Mouse (Mus musculus) cerebellum, postnatal 25 days (tissue): ENCODE measurements around the gene Lclat1.
"Not testable (repeated sequence)": the region's sequence is repeated elsewhere in the genome, so short reads cannot be mapped to it uniquely, and the experiment has no call there.

Source experiments
- DNase-seq, 2 experiments: peaks; one replicate each; pipeline ENCODE4 v3.0.0; 2021; ENCODE audit warnings: mixed read lengths in 2 of 2

Lclat1 gene

DNA sequence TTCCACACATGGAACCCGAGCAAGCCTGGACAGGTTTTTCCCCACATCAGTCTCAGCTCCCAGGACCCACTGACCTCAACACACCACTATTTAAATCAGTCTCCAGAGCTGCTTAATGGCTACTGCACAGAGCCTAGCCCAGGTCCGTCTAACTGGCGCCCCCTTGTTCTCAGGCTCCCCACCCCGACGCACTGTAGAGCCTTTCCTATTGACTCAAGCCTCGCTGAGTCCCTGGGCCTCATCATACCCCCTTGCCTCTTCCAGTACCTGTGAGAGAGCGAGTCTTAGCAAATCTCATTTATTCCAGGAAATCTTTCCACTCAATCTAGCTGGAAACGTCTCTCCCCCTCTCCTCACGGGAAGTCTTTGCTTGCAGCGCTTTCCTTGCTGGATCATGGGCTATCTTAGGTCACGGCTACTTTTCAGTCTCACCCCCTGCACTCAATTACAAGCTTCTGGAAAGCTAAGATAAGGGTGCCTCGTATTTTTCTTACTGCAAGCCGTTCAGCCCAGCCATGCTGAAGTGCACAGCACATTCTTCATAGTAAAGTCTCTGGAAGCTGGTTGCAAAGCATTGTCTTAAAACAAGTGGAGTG is 137.4 kb downstream of the Lclat1 start:
- DNase-seq = no peak

GRCm38 (mm10) chr17:73246036-73246435 is 138.3 kb downstream of the Lclat1 start:
- DNase-seq = no peak

DNA sequence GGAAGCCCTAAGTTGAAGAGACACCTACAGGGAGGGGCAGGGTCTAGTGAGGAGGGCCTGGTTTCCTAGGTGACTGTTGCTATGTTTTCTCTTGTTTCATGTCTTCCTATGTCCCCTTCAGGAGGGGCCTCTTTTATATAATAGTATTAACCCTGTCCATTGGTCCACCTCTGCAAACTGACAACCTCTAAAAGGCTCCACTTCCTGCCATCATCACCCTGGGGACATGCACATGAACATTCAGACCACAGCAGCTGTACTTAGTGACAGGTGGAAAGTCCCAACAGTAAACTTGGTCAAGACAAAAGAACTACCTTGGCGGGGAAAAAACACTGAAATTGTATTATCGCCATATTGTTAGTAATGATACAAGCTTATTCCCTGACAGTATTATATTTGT is 139.1 kb downstream of the Lclat1 start:
- DNase-seq = no peak

DNA sequence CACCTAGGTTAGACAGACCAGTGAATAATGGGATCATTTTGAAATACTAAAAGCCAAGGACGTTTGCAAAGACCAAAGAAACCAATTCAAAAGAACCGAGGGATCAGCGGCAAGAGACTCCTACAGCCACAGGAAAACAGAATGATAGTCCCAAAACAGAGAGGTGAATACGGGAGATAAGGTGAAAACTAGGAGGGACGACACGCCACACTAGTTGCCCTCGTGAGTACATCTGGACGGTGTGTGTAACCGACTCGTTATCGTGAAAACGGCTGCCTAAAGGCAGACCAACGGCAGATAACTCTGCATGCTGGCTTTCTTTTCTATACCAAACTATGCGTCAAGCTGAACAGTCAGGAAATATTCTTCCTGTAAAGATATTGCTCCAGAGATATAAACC is 140.0 kb downstream of the Lclat1 start:
- DNase-seq = no peak

GRCm38 (mm10) chr17:73250488-73251141 is 142.8 kb downstream of the Lclat1 start:
- no peak for DNase-seq

- DNase-seq = no peak
Observed at GRCm38 (mm10) chr17:73251142-73251502, 143.3 kb downstream of the Lclat1 start.

DNA sequence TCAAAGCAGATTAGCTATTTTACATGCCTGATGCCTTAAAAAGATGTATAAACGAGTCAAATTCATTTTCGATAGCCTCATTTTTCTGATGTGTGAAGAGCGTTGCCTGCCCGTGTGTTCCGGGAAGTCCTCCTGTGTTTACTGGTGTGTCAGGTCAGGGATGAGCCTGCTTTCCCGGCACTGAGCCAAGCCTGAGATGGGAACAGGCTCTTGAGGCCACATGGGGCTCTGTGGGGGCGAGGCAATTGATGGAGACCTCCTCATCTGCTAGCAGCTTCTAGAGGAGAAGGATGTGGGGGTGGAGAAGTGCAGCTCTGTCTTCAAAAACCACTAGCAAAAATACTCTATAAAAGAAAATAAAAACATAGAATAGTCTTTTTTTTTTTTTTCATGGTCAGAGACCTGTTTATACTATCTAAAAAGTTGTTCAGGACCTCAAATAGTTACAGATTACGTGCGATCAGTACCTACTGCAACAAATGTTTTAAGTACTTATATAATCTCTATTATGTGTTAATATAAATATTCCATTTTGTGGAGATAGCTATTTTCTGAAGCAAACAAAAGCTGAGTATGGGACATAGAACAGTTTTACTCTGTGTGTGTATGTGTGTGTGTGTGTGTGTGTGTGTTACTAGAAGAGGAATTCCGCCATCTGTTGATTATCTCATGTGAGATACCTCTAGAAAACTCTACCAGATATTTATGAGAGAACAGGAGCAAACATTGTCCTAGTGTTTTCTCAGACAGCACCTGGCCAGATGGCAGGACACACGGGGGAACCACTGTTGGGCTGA is 144.2 kb downstream of the Lclat1 start:
- DNase-seq = peak; percentile 35 to 65

- DNase-seq = no peak
Observed at GRCm38 (mm10) chr17:73253291-73253969, 145.6 kb downstream of the Lclat1 start.

DNA sequence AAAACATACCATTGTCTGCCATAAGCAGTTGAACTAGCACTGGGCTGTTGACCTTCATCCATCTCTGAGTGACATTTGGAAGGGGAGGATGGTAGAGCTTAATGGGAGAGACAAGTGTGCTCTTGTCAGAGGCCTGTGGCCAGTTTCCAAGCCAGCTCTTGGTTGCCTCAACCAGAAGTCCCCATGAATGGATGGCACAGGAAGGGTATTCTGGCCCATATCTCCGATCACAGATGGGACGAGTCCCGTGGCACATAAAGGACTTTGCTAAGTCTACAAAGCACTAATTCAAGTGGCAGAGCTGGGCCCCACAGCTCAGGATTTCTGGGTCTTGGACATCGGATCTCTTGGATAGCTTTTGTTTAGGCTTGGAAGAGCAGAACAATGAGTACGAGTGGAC is 148.0 kb downstream of the Lclat1 start:
- DNase-seq = no peak

DNA sequence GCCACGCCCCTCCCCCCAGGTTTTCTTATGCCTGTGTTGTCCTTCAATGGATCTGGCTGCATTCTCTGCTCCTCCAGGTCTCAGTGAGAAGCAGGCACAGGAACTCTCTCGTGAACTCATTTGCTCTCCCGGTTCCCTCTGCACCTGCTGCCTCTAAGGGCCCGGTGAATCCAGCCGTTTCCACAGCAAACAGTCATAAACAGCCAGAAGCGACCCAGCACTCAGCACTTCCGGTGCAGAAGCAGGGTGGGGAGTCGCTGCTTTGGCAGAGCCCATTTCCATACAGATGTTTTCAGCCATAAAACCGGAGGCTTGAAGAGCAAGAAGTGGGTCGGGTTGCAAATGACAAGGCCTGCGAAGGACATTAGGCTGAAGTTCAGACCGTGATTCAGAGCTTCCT is 150.8 kb downstream of the Lclat1 start:
- no peak for DNase-seq

GRCm38 (mm10) chr17:73259258-73259657 is 151.5 kb downstream of the Lclat1 start:
- DNase-seq = not testable (repeated sequence)

- DNase-seq = no peak
Observed at GRCm38 (mm10) chr17:73262558-73262957, 154.8 kb downstream of the Lclat1 start.

DNA sequence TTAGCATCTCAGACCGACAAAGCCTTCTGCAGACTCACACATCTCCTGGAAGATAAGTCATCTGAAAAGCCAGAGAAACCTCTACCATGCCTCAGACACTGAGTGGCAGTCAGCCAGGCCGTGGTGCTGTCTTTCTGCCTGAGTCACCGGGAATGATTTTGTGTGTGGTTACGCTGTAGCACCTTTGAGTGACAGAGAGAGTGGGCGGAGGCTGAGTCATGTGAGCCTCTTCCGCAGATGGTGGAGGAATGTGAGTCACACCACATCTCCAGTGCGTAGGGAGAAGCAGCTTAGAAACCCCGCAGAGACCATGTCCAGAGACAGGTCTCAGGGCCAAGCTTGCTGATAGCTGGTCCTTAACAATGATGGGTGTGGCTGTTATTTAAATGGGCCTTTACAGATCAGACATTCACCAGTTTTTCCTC is 155.3 kb downstream of the Lclat1 start:
- no peak for DNase-seq

- peak; percentile 31 to 53 for DNase-seq
Observed at GRCm38 (mm10) chr17:73270871-73271796, 163.3 kb downstream of the Lclat1 start.

- DNase-seq = no peak
Observed at GRCm38 (mm10) chr17:73271797-73272600, 164.2 kb downstream of the Lclat1 start.

GRCm38 (mm10) chr17:73273809-73274208 is 166.0 kb downstream of the Lclat1 start:
- DNase-seq = no peak

- no peak for DNase-seq
Observed at GRCm38 (mm10) chr17:73275066-73275465, 167.3 kb downstream of the Lclat1 start.

- no peak for DNase-seq
Observed at GRCm38 (mm10) chr17:73277770-73278169, 170.0 kb downstream of the Lclat1 start.

GRCm38 (mm10) chr17:73282702-73283101 is 174.9 kb downstream of the Lclat1 start:
- not testable (repeated sequence) for DNase-seq

DNA sequence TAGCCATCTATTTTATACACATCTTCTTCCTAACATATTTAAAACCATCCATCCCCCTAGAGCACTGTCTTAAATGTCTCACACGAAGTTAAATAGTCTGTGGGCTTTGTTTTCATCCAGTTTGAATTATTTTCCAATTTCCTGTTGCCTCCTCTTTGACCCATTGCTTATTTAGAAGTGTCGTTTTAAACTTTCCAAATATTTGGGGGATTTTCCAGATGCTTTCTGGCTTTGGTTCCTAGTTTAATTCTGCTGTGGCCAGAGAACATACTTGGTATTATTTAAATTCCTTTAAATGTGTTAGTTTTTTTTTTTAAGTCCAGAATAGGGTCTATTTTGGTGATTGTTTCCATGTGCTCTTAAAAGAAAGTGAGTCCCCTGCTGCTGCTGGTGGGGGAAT is 176.5 kb downstream of the Lclat1 start:
- no peak for DNase-seq
